Mouse (Mus musculus): Measurements from ENCODE around the gene Zfp446.

DNA sequence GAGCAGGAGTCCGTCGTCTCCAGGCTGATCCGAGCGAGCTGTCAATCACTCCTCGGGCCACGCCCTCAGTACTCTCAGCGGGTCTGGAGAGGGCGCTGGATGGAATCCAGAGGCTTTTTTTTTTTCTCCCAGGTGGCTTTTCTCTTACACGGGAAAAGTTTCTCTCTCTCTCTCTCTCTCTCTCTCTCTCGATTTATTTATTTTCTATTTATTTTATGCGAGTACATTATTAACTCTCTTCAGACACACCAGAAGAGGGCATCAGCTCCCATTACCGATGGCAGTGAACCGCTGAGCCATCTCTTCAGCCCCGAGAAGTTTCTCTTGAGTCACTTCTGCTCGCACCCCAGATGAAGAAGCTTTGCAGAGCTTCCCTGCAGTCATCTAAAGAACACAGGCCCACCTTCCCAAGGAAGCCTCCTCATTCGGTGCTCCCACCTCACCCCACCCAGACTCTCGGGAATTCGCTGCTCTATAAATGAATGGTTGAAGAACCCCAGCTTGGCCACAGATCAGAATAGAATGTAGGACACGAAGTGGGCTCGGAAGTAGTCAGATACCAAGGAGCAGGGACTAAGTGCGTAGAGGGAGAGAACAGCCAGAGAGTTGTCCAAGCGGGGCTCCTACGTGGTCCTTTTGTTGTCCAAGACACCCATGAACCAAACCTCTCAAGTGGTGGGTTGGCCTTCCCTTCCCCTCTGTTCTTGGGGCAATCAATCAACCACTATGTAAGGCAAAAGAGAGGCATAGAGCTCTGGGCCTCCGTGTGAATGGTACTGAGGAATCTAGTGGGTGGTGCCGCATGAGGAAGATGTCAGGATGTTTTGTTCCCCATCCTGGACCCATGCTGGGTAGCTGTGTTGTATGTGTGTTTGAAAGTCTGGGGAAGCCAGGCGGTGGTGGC is 32.6 kb downstream of the Zfp446 start, which contains the start of gene Zbtb45:
- TF ChIP-seq CTCF (IDR thresholded peaks at IDR 0.05; ENCODE audit: low read depth, low read length) (no peak), POLR2A (IDR thresholded peaks at IDR 0.05; ENCODE audit: borderline replicate concordance, low read depth, low read length) (no peak)
